Mouse (Mus musculus) right cerebral cortex, postnatal 14 days (tissue): ENCODE data around the gene Tamm41.
A peak's percentile ranks its signal among the peaks of the same experiment; 100 is the strongest.

Experiments used
- DNase-seq: peaks from one replicate; pipeline ENCODE4 v3.0.0; 2022

The Tamm41 gene

DNA sequence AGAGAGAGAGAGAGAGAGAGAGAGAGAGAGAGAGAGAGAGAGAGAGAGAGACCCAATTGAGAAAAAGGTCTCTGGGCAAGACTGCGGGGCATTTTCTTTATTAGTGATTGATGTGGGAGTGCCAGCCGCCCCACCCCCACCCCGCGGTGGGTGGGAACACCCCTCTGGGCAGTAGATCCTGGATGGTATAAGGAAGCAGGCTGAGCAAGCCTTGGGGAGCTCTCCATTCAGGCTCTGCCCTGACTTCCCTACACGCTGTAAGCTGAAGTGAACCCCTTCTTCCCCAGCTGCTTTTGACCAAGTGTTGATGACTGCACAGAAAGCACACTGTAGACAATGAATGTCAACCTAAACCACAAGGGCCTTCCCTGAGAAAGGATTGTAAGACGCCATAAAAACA, 67.3 kb downstream of the Tamm41 start:
- no peak for DNase-seq

DNA sequence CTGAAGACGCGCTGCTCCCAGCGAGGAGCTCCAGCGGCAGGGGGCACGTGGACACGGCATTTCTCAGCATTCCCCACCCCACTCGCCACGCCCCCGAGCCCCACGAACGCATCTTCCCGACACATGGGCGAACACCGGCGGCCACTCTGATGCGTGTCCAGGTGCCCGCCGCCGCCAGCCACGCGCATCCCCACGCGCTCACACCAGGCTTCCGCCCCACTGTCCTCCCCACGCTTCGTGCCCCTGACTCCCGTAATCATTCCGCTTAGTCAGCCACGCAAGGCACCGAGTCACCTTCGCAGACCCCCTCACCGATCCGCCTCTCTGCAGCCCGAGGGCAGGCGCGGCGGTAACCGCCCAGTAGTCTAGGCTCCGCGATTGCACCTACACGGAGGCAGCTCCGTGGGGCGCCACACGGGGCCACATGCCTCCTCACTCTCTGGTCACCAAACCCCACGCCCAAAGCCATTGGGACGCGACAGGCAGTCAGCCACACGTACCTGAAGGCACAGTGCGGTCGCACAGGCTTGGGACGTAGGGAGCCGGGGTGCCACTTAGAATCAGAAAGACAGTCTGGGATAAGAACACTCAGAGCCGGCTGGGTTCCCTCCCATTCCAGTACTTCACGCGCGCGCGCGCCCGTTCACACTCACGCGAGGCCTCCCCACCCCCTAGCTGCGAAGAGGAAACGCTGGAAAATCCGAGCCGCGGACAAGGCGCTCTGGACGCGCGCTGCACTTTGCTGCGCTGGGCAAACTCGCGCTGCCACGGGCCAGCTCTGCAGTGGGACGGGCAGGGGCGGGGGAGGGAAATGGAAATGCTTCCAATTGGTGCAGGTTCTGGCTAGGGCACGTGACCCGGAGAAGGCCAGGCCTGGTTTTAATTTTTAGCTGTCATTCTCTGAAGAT, 68.2 kb downstream of the Tamm41 start, which contains the start of gene Vgll4:
Gene Vgll4, minus strand, starts transcription at position 782 of the 908 bp plus-strand sequence.
- peak; percentile 75 for DNase-seq

GRCm38 (mm10) chr6:114968361-114969212, 69.1 kb downstream of the Tamm41 start:
- peak; percentile 81 for DNase-seq

DNA sequence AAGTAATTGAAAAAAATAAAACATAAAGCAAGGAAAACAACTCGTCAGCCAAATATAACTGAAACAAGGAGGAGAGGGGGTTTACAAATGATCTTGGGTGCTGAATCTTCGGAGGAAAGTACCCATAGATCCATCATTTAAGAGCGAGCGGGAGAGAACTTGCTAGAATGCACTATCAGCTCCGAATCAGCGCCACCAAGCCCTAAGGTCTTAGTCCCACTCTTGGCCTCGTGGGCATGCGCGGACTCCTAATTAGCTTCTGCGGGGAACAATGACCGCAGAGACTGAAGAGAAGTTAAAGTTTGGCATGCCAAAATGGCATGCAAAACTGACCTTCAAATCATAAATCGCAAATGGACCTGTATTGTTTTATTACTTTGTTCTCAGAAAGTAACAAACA, 70.1 kb downstream of the Tamm41 start:
- DNase-seq, result no peak

DNA sequence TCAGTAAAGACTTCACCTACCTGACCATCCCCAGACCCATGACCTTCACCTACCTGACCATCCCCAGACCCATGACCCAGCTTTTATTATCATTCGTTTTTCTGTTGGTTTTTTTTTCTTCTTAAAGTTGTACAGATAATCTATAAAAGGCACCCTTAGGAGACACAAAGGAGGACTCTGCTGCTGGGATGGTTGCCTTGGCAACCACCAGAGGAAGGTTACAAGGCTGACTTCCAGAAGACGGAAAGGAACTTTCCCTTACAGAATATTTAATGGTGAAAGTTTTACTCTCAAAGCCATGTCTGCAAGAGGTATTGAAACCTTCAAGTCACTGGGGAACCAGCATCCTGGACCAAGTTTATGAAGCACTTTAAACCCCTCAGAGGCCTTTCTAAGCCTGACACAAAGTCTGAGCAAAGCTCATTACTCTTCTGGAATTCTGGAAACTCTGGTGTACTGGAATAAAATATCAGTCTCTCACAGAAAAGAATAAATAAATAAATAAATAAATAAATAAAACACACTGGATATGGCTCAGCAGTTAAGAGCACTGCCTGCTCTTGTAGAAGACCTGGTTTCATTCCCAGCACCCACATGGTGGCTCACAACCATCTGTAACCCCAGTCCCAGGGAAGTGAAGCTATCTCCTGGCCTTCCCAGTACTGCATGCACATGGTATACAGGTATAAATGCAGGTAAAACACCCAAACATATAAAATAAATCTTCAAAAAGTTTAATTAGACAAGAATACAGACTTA, 71.1 kb downstream of the Tamm41 start:
- no peak for DNase-seq

GRCm38 (mm10) chr6:114965802-114966201, 71.9 kb downstream of the Tamm41 start:
- DNase-seq, result no peak

DNA sequence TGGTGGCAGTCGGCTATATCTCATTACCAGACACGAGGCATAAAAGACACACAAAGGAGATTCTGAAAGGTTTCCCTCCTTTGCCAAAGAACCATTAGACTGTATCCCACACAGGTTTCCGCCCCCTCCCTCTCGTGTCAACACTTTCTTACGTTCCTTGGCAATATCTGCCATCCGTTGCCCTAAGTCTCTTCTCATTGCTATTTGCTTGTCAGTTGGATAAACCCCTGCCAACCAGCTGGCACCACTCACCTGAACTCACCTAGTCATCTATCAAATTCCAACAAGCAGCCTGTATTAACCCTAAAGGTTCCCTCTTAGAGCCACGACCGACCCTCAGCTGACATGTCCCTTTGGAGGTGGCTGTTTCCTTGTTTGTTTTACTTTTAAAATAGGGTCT, 72.3 kb downstream of the Tamm41 start:
- DNase-seq, result no peak

- no peak for DNase-seq
Measured at GRCm38 (mm10) chr6:114964235-114964634, 73.4 kb downstream of the Tamm41 start.

GRCm38 (mm10) chr6:114963636-114964035, 74.0 kb downstream of the Tamm41 start:
- no peak for DNase-seq

DNA sequence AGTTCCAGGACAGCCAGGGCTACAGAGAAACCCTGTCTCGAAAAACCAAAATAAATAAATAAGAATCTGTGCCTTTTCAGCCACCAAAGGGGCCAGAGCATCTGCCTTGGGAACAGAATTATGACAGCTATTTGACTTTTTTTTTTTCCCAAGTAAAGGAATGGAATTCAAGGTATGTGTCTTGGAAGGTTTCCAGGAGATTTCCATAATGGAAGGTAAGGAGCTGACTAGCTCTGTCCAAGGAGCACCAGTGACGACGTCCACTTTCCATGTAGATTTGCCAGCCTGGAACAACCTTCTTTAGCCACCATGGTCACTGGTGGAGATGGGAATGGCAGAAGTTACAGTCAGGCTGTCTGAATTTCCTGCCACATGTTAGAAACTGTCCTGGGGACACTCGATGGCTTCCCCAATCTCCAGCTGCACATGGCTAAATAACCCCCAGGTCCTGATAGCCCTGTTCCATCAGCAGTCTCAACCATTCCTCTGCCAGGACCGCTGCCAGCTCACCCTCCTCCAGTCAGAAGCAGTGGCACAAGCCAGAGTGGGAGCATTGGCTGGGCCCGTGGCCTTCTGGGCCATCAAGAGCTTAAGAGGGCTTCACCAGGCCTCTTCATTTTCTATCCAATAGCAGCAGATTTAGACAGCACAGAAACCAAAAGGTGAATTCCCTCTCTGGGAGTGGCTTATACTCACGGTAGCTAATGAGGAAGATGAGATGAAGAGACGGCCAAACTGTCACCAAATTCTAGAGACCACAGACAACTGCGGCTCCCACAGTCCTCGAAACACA, 76.2 kb downstream of the Tamm41 start:
- DNase-seq, result no peak

DNA sequence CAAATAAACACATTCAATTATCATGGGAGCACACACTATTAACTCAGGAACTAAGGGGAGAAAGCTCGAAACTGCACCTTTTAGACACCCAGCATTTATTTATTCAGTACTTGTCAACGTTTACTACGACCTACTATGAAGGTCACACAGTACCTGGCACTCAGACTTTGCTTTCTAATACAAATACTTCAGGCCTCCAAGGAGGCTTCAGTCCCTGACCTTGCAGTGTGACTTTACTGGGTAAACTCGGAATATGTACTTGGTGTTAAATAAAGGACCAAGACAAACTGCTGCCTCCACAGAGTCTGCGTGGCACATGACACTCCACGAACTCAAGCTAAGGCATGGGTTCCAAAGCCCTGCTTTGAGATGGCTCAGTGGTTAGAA, 78.7 kb downstream of the Tamm41 start:
- DNase-seq, result no peak

- no peak for DNase-seq
Measured at GRCm38 (mm10) chr6:114958249-114959011, 79.2 kb downstream of the Tamm41 start.

- no peak for DNase-seq
Measured at GRCm38 (mm10) chr6:114957756-114958155, 79.9 kb downstream of the Tamm41 start.

DNA sequence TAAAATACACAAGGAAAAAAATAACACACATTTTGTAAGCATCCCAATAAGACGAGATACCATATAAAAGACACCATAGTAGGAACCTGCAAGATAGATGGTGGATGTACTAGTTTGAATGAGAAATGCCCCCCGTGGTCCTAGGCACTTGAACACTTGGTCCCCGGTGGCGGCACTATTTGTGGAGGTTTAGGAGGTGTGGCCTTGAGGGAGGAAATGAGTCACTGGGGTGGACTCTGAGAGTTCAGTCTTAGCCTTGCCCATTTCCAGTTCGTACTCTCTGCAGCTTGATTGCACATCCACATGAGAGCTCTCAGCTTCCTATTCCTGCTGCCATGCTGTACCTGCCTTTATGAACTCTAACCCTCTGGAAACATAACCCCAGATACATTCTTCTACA, 83.2 kb downstream of the Tamm41 start:
- no peak for DNase-seq
